Mouse (Mus musculus) ES-E14 (cell line): ENCODE data around the gene Rangrf. TPM values are rescaled to one million over a fixed set of nuclear protein-coding genes. Genes with fewer than 3 reads are reported as not detected.
A peak's percentile ranks its signal among the peaks of the same experiment; 100 is the strongest.
"Not testable (repeated sequence)": the region's sequence is repeated elsewhere in the genome, so short reads cannot be mapped to it uniquely, and the experiment has no call there.

ENCODE experiments used
- DNase-seq: peaks from one replicate; pipeline ENCODE4 v3.0.0-alpha.2; 2013; ENCODE audit warnings: low read depth, low spot score
- H3K27ac ChIP-seq: 2 replicates; pipeline ENCODE4 v1.5.1; 2012; ENCODE audit warnings: low read depth, mild to moderate bottlenecking, low read length, moderate library complexity, mixed read lengths; ENCODE audit not compliant: poor library complexity, insufficient read depth, severe bottlenecking
- H3K36me3 ChIP-seq: 2 replicates; pipeline ENCODE4 v1.6.1; 2012; ENCODE audit warnings: mild to moderate bottlenecking, low read length, moderate library complexity, mixed read lengths; ENCODE audit not compliant: control insufficient read depth, poor library complexity, insufficient read depth, severe bottlenecking
- H3K4me1 ChIP-seq, 2 experiments: fragments of 150-350 bp in 1 of 2; sonication (generic) in 1 of 2; 2 replicates each; pipeline ENCODE4 v1.6.1; 2012; ENCODE audit warnings: low read length in 2 of 2, mild to moderate bottlenecking in 1 of 2, mixed read lengths in 1 of 2; ENCODE audit not compliant: control insufficient read depth in 2 of 2, insufficient read depth in 2 of 2, poor library complexity in 1 of 2
- H3K4me3 ChIP-seq, 2 experiments: fragments of 150-350 bp in 1 of 2; sonication (generic) in 1 of 2; 2 replicates each; pipeline ENCODE4 v1.5.1; 2012; ENCODE audit warnings: low read length in 2 of 2, low read depth in 1 of 2, mild to moderate bottlenecking in 1 of 2, mixed read lengths in 1 of 2; ENCODE audit not compliant: insufficient read depth in 1 of 2, poor library complexity in 1 of 2, severe bottlenecking in 1 of 2
- H3K9ac ChIP-seq: 2 replicates; pipeline ENCODE4 v1.6.1; 2012; ENCODE audit warnings: low read depth, mild to moderate bottlenecking, low read length, mixed read lengths; ENCODE audit not compliant: poor library complexity, insufficient read depth, severe bottlenecking
- H3K9me3 ChIP-seq: fragments of 150-350 bp; sonication (generic); 2 replicates; pipeline ENCODE4 v1.6.1; 2012; ENCODE audit warnings: low read depth, mild to moderate bottlenecking, low read length; ENCODE audit not compliant: control insufficient read depth, insufficient read depth
- CHD2 ChIP-seq: IDR thresholded peaks from 2 replicates; pipeline ENCODE4 v1.6.1; 2014; ENCODE audit warnings: mild to moderate bottlenecking, low read depth, low read length, inconsistent platforms
- HCFC1 ChIP-seq: IDR thresholded peaks from 2 replicates; pipeline ENCODE4 v1.6.1; 2012; ENCODE audit warnings: low read length, inconsistent platforms, borderline replicate concordance; ENCODE audit not compliant: insufficient read depth
- MAFK ChIP-seq: IDR thresholded peaks from 2 replicates; pipeline ENCODE4 v1.6.1; 2014; ENCODE audit warnings: mild to moderate bottlenecking, low read depth, low read length, inconsistent platforms; ENCODE audit not compliant: insufficient read depth
- ZC3H11A ChIP-seq: IDR thresholded peaks from 2 replicates; pipeline ENCODE4 v1.6.1; 2012; ENCODE audit warnings: low read depth, mild to moderate bottlenecking, inconsistent platforms, low read length, borderline replicate concordance
- ZNF384 ChIP-seq: IDR thresholded peaks from 2 replicates; pipeline ENCODE4 v1.6.1; 2012; ENCODE audit warnings: low read depth, low read length, inconsistent platforms
- in situ Hi-C, 2 experiments: fragments of 600-800 bp; cut with MboI; formaldehyde crosslinking; loops; one replicate each; pipeline ENCODE4 v1.15.1; 2025; ENCODE audit warnings: low sequenced_read_pairs in 2 of 2, inconsistent platforms in 1 of 2; ENCODE audit not compliant: unreplicated experiment in 2 of 2
- total RNA-seq: library from RNA; depleted of rRNA; stranded (reverse); fragments of 300-350 nt; gene quantifications from 2 replicates; pipeline ENCODE4 v1.2.3, GENCODE M21; 2012

The Rangrf gene
- total RNA-seq, 1 experiment: 107 TPM

GRCm38 (mm10) chr11:68963405-68963804, 11.6 kb downstream of the Rangrf start:
- no peak overlapping the region for H3K9ac ChIP-seq
- in situ Hi-C loops: no loop called here
- no peaks in the 10 kb centered on the region for H3K36me3 ChIP-seq
- DNase-seq: no peak
- TF ChIP-seq ZC3H11A: no peak
- no peak for TF ChIP-seq CHD2
- TF ChIP-seq ZNF384: no peak
- no peak for TF ChIP-seq MAFK
- TF ChIP-seq HCFC1: no peak
- no peak overlapping the region for H3K27ac ChIP-seq
- peaks cover 4% of the 10 kb centered on the region in 2 experiments; a peak in 1 of 4 replicates for H3K4me1 ChIP-seq
- no peaks in the 10 kb centered on the region for H3K9me3 ChIP-seq
- H3K4me3 ChIP-seq: no peak overlapping the region

GRCm38 (mm10) chr11:68962159-68962558, 12.8 kb downstream of the Rangrf start:
- DNase-seq: not testable (repeated sequence)

GRCm38 (mm10) chr11:68961596-68961995, 13.4 kb downstream of the Rangrf start:
- Histone ChIP-seq H3K36me3 (no peaks in the 10 kb centered on the region), H3K4me3 (no peak overlapping the region), H3K4me1 (peaks cover 8 to 11% of the 10 kb centered on the region in 2 experiments; a peak in 2 of 4 replicates), H3K27ac (no peak overlapping the region; the same call in 1 of the 2 replicates), H3K9me3 (no peaks in the 10 kb centered on the region), H3K9ac (no peak overlapping the region)
- DNase-seq: no peak
- in situ Hi-C loops: no loop called here
- TF ChIP-seq HCFC1 (no peak), CHD2 (no peak), ZC3H11A (no peak), MAFK (no peak), ZNF384 (no peak)

More at GRCm38 (mm10) chr11:68962159-68962558, 12.8 kb downstream of the Rangrf start:
- in situ Hi-C loops, H3K9ac ChIP-seq, H3K36me3 ChIP-seq, H3K4me1 ChIP-seq, H3K27ac ChIP-seq, H3K9me3 ChIP-seq, H3K4me3 ChIP-seq: not testable (repeated sequence)

- in situ Hi-C loops: no loop called here
- TF ChIP-seq HCFC1: no peak
- TF ChIP-seq ZC3H11A: no peak
- peak; percentile 93 for TF ChIP-seq ZNF384
These were observed 17.0 kb downstream of the Rangrf start for GRCm38 (mm10) chr11:68957971-68958370.

GRCm38 (mm10) chr11:68957308-68957707, 17.7 kb downstream of the Rangrf start, which contains the start of gene Arhgef15:
TSS of gene Arhgef15 (minus strand) at chr11:68957480.
- Histone ChIP-seq H3K9me3 (no peaks in the 10 kb centered on the region), H3K4me3 (peak within 1 kb of the TSS; percentile 37 to 61), H3K36me3 (no peaks in the 10 kb centered on the region; the same call in 1 of the 2 replicates), H3K27ac (no peak within 1 kb of the TSS), H3K4me1 (peaks cover 3 to 17% of the 10 kb centered on the region in 2 experiments; a peak in 3 of 4 replicates), H3K9ac (peak within 1 kb of the TSS; percentile 41)
- DNase-seq: no peak
- TF ChIP-seq CHD2 (no peak), ZC3H11A (no peak), HCFC1 (no peak), ZNF384 (no peak), MAFK (no peak)
- in situ Hi-C loops: no loop called here

More at GRCm38 (mm10) chr11:68957971-68958370, 17.0 kb downstream of the Rangrf start:
- H3K4me3 ChIP-seq: no peak overlapping the region
- H3K9ac ChIP-seq: no peak overlapping the region; the same call in 1 of the 2 replicates
- no peaks in the 10 kb centered on the region for H3K9me3 ChIP-seq
- H3K27ac ChIP-seq: no peak overlapping the region
- H3K4me1 ChIP-seq: peaks cover 6 to 17% of the 10 kb centered on the region in 2 experiments; a peak in 3 of 4 replicates
- no peak for DNase-seq
- H3K36me3 ChIP-seq: no peaks in the 10 kb centered on the region; the same call in 1 of the 2 replicates
